Mouse (Mus musculus): ENCODE measurements at regions not wholly inside any gene's neighbourhood (a gene's known extent, or its start where the extent isn't known, plus 50 kb on each side); places are given as distances from the start of the nearest gene placed in this dataset.

GRCm38 (mm10) chr8:30444274-30444673 is 2984.2 kb upstream of the 5930422O12Rik start:
- no peak for ATAC-seq (replicated peaks; ENCODE audit: low read depth, poor library complexity, severe bottlenecking)

GRCm38 (mm10) chr8:30458136-30458535 is 2970.4 kb upstream of the 5930422O12Rik start:
- ATAC-seq (replicated peaks; ENCODE audit: low read depth, poor library complexity, severe bottlenecking) = no peak

GRCm38 (mm10) chr8:30482956-30483355 is 2945.6 kb upstream of the 5930422O12Rik start:
- ATAC-seq (replicated peaks; ENCODE audit: low read depth, poor library complexity, severe bottlenecking) = no peak

GRCm38 (mm10) chr8:30494851-30495355 is 2933.6 kb upstream of the 5930422O12Rik start:
- ATAC-seq (replicated peaks; ENCODE audit: low read depth, poor library complexity, severe bottlenecking) = no peak

GRCm38 (mm10) chr8:30502164-30502563 is 2926.3 kb upstream of the 5930422O12Rik start:
- ATAC-seq (replicated peaks; ENCODE audit: low read depth, poor library complexity, severe bottlenecking) = no peak

- ATAC-seq (replicated peaks; ENCODE audit: low read depth, poor library complexity, severe bottlenecking) = no peak
Measured at GRCm38 (mm10) chr8:30511358-30511757, 2917.2 kb upstream of the 5930422O12Rik start.

GRCm38 (mm10) chr8:30522806-30523462 is 2905.6 kb upstream of the 5930422O12Rik start:
- no peak for ATAC-seq (replicated peaks; ENCODE audit: low read depth, poor library complexity, severe bottlenecking)

- no peak for ATAC-seq (replicated peaks; ENCODE audit: low read depth, poor library complexity, severe bottlenecking)
Measured at GRCm38 (mm10) chr8:30532862-30533500, 2895.5 kb upstream of the 5930422O12Rik start.

GRCm38 (mm10) chr8:30533501-30533870 is 2895.0 kb upstream of the 5930422O12Rik start:
- ATAC-seq (replicated peaks; ENCODE audit: low read depth, poor library complexity, severe bottlenecking) = no peak

- ATAC-seq (replicated peaks; ENCODE audit: low read depth, poor library complexity, severe bottlenecking) = no peak
Measured at GRCm38 (mm10) chr8:30535450-30535849, 2893.1 kb upstream of the 5930422O12Rik start.

GRCm38 (mm10) chr8:30542196-30542595 is 2886.3 kb upstream of the 5930422O12Rik start:
- no peak for ATAC-seq (replicated peaks; ENCODE audit: low read depth, poor library complexity, severe bottlenecking)

GRCm38 (mm10) chr8:30547820-30548219 is 2880.7 kb upstream of the 5930422O12Rik start:
- ATAC-seq (replicated peaks; ENCODE audit: low read depth, poor library complexity, severe bottlenecking) = no peak

- no peak for ATAC-seq (replicated peaks; ENCODE audit: low read depth, poor library complexity, severe bottlenecking)
Measured at GRCm38 (mm10) chr8:30551051-30551450, 2877.5 kb upstream of the 5930422O12Rik start.

GRCm38 (mm10) chr8:30557429-30557828 is 2871.1 kb upstream of the 5930422O12Rik start:
- no peak for ATAC-seq (replicated peaks; ENCODE audit: low read depth, poor library complexity, severe bottlenecking)

GRCm38 (mm10) chr8:30561323-30562207 is 2866.9 kb upstream of the 5930422O12Rik start:
- ATAC-seq (replicated peaks; ENCODE audit: low read depth, poor library complexity, severe bottlenecking) = no peak

GRCm38 (mm10) chr8:30569799-30570198 is 2858.7 kb upstream of the 5930422O12Rik start:
- no peak for ATAC-seq (replicated peaks; ENCODE audit: low read depth, poor library complexity, severe bottlenecking)

GRCm38 (mm10) chr8:30570547-30570946 is 2858.0 kb upstream of the 5930422O12Rik start:
- ATAC-seq (replicated peaks; ENCODE audit: low read depth, poor library complexity, severe bottlenecking) = no peak

GRCm38 (mm10) chr8:30587508-30587907 is 2841.0 kb upstream of the 5930422O12Rik start:
- ATAC-seq (replicated peaks; ENCODE audit: low read depth, poor library complexity, severe bottlenecking) = no peak

- no peak for ATAC-seq (replicated peaks; ENCODE audit: low read depth, poor library complexity, severe bottlenecking)
Measured at GRCm38 (mm10) chr8:30602421-30602820, 2826.1 kb upstream of the 5930422O12Rik start.

- no peak for ATAC-seq (replicated peaks; ENCODE audit: low read depth, poor library complexity, severe bottlenecking)
Measured at GRCm38 (mm10) chr8:30630332-30630731, 2798.2 kb upstream of the 5930422O12Rik start.

- ATAC-seq (replicated peaks; ENCODE audit: low read depth, poor library complexity, severe bottlenecking) = no peak
Measured at GRCm38 (mm10) chr8:30636791-30637190, 2791.7 kb upstream of the 5930422O12Rik start.
